Mouse (Mus musculus) mouse trophoblast stem cell (cell line): Measurements from ENCODE around the gene Tmem119.

Source experiments
- in situ Hi-C, 2 experiments: fragments of 300-500 bp; cut with MseI, MboI; formaldehyde crosslinking; loops; 2 replicates in 1 of 2; 3 replicates in 1 of 2; pipeline ENCODE4 v1.15.1; 2025

Tmem119 gene

DNA sequence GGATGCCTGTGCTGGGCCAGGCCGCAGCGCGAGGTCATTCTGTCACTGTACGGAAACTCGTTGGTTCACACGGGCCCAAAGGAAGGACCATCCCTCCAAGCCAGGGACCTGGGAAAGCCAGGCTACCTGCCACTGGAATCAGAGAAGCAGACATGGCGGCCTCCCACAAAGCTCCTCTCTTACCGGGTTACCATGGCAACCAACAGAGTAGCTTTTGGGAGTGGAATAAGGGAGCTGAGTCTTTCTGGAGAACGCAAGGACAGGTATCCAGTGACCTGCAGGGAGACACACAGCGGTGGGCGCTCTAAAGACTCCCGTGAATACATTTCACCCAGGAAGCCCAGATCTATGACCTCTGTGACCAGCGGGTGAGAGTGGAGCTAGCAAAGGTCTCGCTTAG lies 18.3 kb upstream of the Tmem119 start:
- in situ Hi-C loops, result no loop called here

GRCm38 (mm10) chr5:113815638-113816152 lies 15.4 kb upstream of the Tmem119 start:
- in situ Hi-C loops, result no loop called here

- in situ Hi-C loops, result no loop called here
These were observed 14.7 kb upstream of the Tmem119 start for GRCm38 (mm10) chr5:113815041-113815389.

DNA sequence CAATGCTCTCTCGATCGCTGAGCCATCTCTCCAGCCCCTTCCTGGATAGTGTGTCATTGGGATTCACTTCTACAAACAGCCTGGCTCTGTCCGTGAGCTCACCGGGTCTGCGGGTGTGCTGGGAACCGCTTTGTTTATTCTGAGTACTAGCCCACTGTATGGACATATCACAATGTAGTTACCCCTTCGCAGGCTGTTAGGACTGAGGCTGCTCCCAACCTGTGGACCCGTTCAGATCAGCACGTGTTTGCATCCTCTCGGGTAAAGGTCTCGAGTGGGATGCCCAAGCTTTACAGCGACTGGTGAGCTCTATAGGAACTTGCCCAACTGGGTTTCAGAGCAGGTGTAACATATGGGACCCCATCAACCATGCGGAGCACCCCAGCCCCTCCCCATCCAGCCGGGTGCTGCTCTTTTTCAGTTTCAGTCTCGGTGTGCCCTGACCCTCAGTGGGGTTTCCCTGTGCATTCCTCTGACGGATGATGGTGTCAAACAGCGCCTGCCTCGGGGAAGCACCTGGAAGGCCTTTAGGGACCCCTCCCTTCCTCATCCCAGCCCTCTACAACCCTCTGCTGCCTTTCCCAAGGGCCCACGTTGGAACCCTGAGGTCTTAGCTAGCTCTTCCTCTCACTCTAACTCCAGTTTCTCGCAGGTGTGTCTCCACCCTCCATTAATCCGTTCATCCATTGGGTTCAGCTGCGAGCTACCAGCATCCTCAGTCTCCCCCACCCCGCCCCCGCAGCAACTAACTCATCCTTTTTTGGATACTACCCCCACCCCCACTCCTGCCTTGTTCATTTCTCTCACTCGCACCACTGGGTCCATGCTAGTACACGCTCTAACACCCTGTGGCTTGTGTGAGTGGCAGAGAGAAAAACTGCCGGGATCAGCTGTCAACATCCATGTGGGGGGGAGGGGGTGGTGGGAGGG lies 14.1 kb upstream of the Tmem119 start:
- in situ Hi-C loops, result loop anchor here in 1 of 2 experiments (5.0 kb wide), 1 partner anchor 37 kb away; no protein-coding TSS in a partner anchor

DNA sequence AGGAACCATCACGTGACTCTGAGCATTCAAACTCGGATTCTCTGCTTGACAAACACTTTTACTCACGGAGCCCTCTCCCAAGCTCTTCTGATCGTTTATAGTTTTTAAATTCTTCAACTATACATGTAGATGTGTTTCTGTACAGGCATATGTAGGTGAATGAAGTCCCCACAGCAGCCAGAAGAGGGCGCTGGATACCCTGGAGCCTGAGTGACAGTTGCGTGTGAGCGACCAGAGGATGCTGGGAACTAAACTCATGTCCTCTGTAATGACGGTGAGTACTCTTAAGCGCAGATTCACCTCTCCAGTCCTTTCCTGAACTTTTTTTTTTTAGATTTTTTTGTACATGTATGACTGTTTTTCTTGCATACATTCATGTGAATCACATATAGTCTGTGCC lies 13.3 kb upstream of the Tmem119 start:
- in situ Hi-C loops, result loop anchor here in 1 of 2 experiments (5.0 kb wide), 1 partner anchor 36 kb away; no protein-coding TSS in a partner anchor

GRCm38 (mm10) chr5:113812638-113813037 lies 12.3 kb upstream of the Tmem119 start:
- in situ Hi-C loops, result loop anchor here in 1 of 2 experiments (5.0 kb wide), 1 partner anchor 35 kb away; no protein-coding TSS in a partner anchor

DNA sequence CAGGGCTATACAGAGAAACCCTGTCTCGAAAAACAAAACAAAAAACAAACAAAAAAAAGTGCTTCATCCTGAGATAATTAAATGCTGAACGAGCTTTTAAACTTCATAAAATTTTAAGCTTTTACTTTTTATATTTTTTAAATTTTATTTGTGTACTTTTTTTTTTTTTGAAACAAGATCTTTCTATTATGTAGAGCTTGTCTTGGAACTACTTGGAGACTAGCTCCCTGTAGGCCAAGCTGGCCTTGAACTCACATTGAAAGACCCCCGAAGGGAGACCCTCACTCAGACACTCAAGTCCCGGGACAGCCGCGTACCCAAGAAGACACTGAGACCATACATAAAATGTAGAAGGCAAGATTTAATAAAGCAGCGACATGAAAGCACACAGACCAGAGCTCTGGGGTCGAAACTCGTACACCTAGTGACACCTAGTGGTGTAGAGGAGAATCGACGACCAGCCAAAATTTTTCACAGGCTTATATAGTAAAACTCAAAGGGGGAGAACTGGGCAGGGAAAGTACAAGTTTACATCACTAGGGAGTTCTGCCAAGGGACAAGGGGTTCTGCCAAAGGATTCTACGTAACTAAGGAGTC lies 11.6 kb upstream of the Tmem119 start:
- in situ Hi-C loops, result loop anchor here in 1 of 2 experiments (5.0 kb wide), 1 partner anchor 35 kb away; no protein-coding TSS in a partner anchor

GRCm38 (mm10) chr5:113810111-113810510 lies 9.8 kb upstream of the Tmem119 start:
- in situ Hi-C loops, result loop anchor here in 1 of 2 experiments (5.0 kb wide), 1 partner anchor 33 kb away; no protein-coding TSS in a partner anchor

DNA sequence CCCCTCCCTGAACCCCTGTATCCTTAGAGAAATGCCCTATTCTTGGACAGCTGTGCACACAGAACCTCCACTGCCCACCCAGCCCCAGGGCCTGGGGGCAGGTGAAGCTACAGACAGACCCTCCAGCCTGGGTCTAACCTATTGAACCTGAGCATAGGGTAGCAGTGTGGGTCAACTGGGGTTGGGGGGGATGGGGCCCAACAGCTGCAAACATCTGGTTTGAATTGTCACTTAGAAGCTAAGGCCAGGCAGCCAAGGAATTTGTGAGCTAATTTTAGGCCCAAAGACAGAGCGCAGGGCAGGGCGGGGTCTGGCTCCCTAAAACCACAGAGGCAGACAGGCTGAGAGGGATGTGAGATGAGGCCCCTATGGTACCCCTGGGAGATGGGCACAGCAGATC lies 7.9 kb upstream of the Tmem119 start:
- in situ Hi-C loops, result loop anchor here in 1 of 2 experiments (5.0 kb wide), 1 partner anchor 36 kb away; the partner anchor contains the start of genes Iscu and Sart3

- in situ Hi-C loops, result loop anchor here in 1 of 2 experiments (5.0 kb wide), 1 partner anchor 35 kb away; the partner anchor contains the start of genes Iscu and Sart3
These were observed 7.4 kb upstream of the Tmem119 start for GRCm38 (mm10) chr5:113807712-113808111.

DNA sequence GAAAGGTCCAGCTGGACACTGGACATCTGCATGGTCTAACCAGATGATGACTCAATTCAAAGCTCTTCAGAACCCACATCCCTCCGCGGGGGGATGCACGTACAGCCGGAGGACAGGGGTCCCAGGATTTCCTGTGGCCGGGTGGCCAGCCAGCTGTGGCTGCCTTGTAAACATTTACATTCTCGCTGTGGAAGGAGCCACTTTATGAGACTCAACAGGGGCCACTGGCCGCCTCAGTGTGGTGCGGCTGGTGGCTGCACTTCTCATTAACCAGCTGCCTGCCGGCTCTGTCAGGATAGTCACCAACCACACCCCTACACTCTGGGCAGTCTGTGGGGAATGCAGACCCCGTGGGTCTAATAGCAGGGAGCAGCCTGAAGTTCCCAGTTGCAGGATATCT lies 6.1 kb upstream of the Tmem119 start:
- in situ Hi-C loops, result loop anchor here in 1 of 2 experiments (5.0 kb wide), 1 partner anchor 34 kb away; the partner anchor contains the start of genes Iscu and Sart3

DNA sequence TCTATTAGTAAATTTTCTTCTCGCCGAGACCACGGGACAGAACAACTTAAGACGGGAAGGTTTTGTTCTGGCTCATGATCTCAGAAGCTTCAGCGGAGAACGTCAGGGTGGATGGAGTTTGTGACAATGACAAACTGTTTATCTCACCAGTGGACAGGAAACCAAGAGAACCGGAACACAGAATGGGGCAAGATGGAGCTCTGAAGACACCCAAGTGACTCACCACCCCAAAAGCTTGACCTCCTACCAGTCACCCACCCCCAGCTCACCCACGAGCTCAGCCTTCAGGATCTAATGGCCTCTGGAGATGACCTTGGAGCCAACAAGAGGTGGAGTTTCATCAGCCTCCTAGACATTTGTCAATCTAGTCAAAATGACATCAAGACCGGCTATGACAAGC lies 5.0 kb upstream of the Tmem119 start:
- in situ Hi-C loops, result loop anchor here in 1 of 2 experiments (5.0 kb wide), 1 partner anchor 33 kb away; the partner anchor contains the start of genes Iscu and Sart3

GRCm38 (mm10) chr5:113804395-113804966 lies 4.2 kb upstream of the Tmem119 start:
- in situ Hi-C loops, result no loop called here

DNA sequence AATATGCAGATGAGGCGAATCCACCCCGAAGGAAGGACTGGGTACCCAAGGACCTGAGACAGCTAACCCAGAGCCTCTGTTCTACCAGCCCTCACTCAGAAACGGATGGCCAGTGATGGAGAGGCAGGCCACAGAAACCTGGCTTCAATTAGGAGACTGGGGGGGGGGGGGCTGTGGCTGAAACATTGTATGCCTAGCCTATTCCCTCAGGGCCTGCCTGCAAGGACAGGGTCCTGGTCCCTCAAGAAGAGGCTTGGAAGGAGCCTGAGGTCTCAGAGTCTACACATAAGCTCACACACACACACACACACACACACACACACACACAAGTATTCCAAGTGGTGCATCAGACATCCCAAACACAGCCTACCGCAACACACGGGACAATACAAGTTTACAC lies 625 bp downstream of the Tmem119 start:
- in situ Hi-C loops, result no loop called here

GRCm38 (mm10) chr5:113798525-113798924 lies 1.8 kb downstream of the Tmem119 start:
- in situ Hi-C loops, result no loop called here

- in situ Hi-C loops, result no loop called here
These were observed 3.0 kb downstream of the Tmem119 start for GRCm38 (mm10) chr5:113797149-113797882.

DNA sequence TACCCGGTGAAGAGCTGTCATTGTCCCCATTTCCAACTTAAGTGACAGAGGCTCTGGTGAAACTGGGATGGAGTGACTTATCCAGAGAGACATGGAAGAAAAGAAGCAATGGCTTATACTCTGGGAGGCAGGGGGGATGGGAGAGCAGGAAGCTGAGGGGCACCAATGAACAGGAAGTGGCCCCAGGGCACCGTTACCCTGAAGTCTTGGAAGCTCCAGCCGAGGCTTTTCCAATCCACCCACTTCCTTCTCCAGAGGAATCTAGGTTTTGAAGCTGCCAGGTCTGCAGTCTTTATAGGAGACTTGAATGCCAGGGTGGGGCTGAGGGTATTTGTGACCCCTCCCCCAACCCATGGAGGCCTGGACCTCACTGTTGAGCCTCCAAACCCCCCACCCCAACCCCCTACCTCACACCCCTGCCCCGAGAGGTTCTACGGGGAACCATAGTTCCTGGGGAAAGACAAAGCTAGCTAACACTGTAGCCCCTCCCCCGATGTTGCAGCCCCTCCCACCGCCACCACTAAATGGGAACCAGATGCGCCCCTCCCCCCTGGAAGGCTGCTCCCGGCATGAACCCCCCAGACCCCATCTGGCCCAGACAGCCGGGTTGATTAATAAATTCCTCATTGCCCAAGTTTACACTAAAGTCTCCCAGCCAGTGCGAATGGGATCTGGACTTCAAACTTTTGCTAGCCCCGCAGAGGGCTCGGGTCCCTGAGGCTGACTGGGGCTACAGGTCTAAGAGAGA lies 3.7 kb downstream of the Tmem119 start:
- in situ Hi-C loops, result no loop called here

GRCm38 (mm10) chr5:113791197-113792095 lies 8.9 kb downstream of the Tmem119 start:
- in situ Hi-C loops, result no loop called here
